Mouse (Mus musculus): Measurements from ENCODE around the gene Tex14. TPM values are rescaled to one million over a fixed set of nuclear protein-coding genes. Genes with fewer than 3 reads are reported as not detected.
"Not testable (repeated sequence)": the region's sequence is repeated elsewhere in the genome, so short reads cannot be mapped to it uniquely, and the experiment has no call there.

Tex14 gene
- polyA plus RNA-seq, 1 experiment from 2014 or later, result 0.45 TPM

DNA sequence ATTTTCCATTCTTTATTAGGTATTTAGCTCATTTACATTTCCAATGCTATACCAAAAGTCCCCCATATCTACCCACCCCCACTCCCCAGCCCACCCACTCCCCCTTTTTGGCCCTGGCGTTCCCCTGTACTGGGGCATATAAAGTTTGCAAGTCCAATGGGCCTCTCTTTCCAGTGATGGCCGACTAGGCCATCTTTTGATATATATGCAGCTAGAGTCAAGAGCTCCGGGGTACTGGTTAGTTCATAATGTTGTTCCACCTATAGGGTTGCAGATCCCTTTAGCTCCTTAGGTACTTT, 66.8 kb downstream of the Tex14 start:
- WGBS, result 0% methylated on average over 1 of the region's 3 CpGs
- H3K27ac ChIP-seq (ENCODE audit: low read depth, low read length); H3K4me2 ChIP-seq (ENCODE audit: low read depth); H3K9me3 ChIP-seq (ENCODE audit: control insufficient read depth, low read length); H3K4me3 ChIP-seq (ENCODE audit: low read depth, low read length); H3K36me3 ChIP-seq (ENCODE audit: control insufficient read depth, insufficient read depth, low read length); H3K9ac ChIP-seq (ENCODE audit: low read length); H3K4me1 ChIP-seq (ENCODE audit: control insufficient read depth, insufficient read depth, low read length); H3K27me3 ChIP-seq (ENCODE audit: control insufficient read depth, insufficient read depth, low read length); DNase-seq (ENCODE audit: low spot score): not testable (repeated sequence)
- peak; percentile 28 for ATAC-seq (ENCODE audit: insufficient read depth, low FRiP score, low TSS enrichment)

DNA sequence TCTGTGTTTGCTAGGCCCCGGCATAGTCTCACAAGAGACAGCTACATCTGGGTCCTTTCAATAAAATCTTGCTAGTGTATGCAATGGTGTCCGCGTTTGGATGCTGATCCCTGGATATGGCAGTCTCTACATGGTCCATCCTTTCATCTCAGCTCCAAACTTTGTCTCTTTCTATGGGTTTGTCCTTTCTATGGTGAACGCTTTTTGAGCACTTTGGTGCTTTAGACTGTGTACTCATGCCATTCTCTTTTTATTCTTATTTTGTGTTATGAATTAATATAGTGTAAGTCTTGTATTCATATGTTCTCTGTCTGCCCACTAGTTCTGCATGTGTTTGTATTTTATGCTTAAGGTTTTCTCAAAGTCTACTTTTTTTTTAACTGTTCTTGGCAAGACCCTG, 67.2 kb downstream of the Tex14 start:
- not testable (repeated sequence) for H3K4me2 ChIP-seq (ENCODE audit: low read depth); H3K4me1 ChIP-seq (ENCODE audit: control insufficient read depth, insufficient read depth, low read length); H3K9ac ChIP-seq (ENCODE audit: low read length); H3K9me3 ChIP-seq (ENCODE audit: control insufficient read depth, low read length); DNase-seq (ENCODE audit: low spot score); H3K4me3 ChIP-seq (ENCODE audit: low read depth, low read length); H3K27me3 ChIP-seq (ENCODE audit: control insufficient read depth, insufficient read depth, low read length); ATAC-seq (ENCODE audit: insufficient read depth, low FRiP score, low TSS enrichment); H3K27ac ChIP-seq (ENCODE audit: low read depth, low read length); H3K36me3 ChIP-seq (ENCODE audit: control insufficient read depth, insufficient read depth, low read length)
- WGBS, result 34% methylated on average over 3 of the region's 4 CpGs

DNA sequence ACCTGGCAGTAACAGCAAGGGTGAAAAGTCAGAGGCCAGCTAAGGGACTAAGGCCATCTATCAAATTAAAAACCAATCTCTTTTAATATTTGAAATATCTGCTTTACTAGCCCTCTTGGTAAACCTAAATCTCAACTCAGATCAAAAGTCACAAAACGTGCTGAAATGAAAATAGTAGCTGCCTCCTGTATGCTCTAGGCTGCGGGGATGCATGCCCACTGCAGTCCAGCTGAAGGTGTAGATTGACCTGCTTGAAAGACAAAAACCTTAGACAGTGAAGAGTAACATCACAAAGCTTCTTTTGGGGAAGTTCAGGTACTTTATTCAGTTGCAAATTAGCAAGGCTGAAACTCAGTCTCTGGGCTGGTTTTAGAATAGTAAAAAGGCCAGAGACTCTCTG, 74.3 kb downstream of the Tex14 start:
- 69% methylated on average over 2 of the region's 2 CpGs for WGBS
- ATAC-seq (ENCODE audit: insufficient read depth, low FRiP score, low TSS enrichment); H3K4me3 ChIP-seq (ENCODE audit: low read depth, low read length): not testable (repeated sequence)

DNA sequence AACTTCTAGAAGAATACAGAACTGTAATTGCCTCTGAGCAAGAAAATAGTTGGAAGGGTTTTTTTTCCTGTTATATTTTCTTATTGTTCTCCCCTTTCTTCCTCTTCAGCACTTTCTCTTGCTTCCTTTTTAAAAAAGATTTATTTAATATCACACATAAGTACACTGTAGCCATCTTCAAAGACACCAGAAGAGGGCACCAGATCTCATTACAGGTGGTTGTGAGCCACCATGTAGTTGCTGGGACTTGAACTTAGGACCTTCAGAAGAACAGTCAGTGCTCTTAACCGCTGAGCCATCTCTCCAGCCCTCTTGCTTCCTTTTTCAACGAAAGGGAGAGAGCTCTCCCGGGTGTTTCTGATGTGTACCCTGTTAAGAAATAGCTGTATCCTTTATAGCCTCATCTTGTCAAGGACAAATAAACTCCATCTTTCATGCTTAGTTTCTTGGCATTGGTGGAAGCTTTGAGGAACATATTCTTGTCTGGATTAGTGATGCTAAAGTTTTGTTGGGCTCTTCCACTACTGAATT, 79.0 kb downstream of the Tex14 start:
- H3K9me3 ChIP-seq (ENCODE audit: control insufficient read depth, low read length), result no peaks in the 10 kb centered on the region
- H3K4me2 ChIP-seq (ENCODE audit: low read depth), result no peak overlapping the region
- H3K36me3 ChIP-seq (ENCODE audit: control insufficient read depth, insufficient read depth, low read length), result no peaks in the 10 kb centered on the region
- no peak overlapping the region for H3K9ac ChIP-seq (ENCODE audit: low read length)
- ATAC-seq (ENCODE audit: insufficient read depth, low FRiP score, low TSS enrichment) (no peak), DNase-seq (ENCODE audit: low spot score) (no peak)
- H3K27ac ChIP-seq (ENCODE audit: low read depth, low read length), result no peak overlapping the region
- no peaks in the 10 kb centered on the region for H3K4me1 ChIP-seq (ENCODE audit: control insufficient read depth, insufficient read depth, low read length)
- no peaks in the 10 kb centered on the region for H3K27me3 ChIP-seq (ENCODE audit: control insufficient read depth, insufficient read depth, low read length)
- WGBS, result 76% methylated on average over 3 of the region's 3 CpGs
- H3K4me3 ChIP-seq (ENCODE audit: low read depth, low read length), result no peak overlapping the region

More for the DNA sequence above, 74.3 kb downstream of the Tex14 start:
- H3K36me3 ChIP-seq (ENCODE audit: control insufficient read depth, insufficient read depth, low read length); H3K4me2 ChIP-seq (ENCODE audit: low read depth); H3K4me1 ChIP-seq (ENCODE audit: control insufficient read depth, insufficient read depth, low read length); H3K27me3 ChIP-seq (ENCODE audit: control insufficient read depth, insufficient read depth, low read length); H3K9me3 ChIP-seq (ENCODE audit: control insufficient read depth, low read length); H3K9ac ChIP-seq (ENCODE audit: low read length); DNase-seq (ENCODE audit: low spot score); H3K27ac ChIP-seq (ENCODE audit: low read depth, low read length): not testable (repeated sequence)

DNA sequence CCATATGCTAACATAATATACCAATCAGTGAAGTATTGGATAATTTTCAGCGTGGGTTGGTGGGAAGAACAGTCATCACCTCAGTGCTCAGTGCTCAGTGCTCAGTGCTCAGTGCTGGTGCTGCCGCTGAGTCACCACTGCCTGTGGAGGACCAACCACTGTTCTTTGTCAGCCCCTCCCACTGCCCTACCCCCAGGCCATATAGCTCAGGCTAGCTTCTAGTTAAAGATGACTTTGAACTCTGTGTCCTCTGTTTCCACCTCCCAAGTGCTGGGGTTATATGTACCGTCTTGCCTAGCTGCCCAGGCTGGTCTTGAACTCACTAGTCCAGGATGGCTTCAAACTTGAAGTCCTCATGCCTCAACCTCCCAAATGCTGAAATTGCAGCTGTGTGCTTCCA, 84.1 kb downstream of the Tex14 start:
- Histone ChIP-seq H3K9me3 (ENCODE audit: control insufficient read depth, low read length) (no peaks in the 10 kb centered on the region), H3K9ac (ENCODE audit: low read length) (no peak overlapping the region), H3K27me3 (ENCODE audit: control insufficient read depth, insufficient read depth, low read length) (no peaks in the 10 kb centered on the region), H3K4me2 (ENCODE audit: low read depth) (no peak overlapping the region), H3K4me3 (ENCODE audit: low read depth, low read length) (no peak overlapping the region), H3K36me3 (ENCODE audit: control insufficient read depth, insufficient read depth, low read length) (no peaks in the 10 kb centered on the region), H3K4me1 (ENCODE audit: control insufficient read depth, insufficient read depth, low read length) (no peaks in the 10 kb centered on the region), H3K27ac (ENCODE audit: low read depth, low read length) (no peak overlapping the region)
- DNase-seq (ENCODE audit: low spot score), result no peak
- WGBS, result 79% methylated on average over 3 of the region's 3 CpGs
- ATAC-seq (ENCODE audit: insufficient read depth, low FRiP score, low TSS enrichment), result no peak

DNA sequence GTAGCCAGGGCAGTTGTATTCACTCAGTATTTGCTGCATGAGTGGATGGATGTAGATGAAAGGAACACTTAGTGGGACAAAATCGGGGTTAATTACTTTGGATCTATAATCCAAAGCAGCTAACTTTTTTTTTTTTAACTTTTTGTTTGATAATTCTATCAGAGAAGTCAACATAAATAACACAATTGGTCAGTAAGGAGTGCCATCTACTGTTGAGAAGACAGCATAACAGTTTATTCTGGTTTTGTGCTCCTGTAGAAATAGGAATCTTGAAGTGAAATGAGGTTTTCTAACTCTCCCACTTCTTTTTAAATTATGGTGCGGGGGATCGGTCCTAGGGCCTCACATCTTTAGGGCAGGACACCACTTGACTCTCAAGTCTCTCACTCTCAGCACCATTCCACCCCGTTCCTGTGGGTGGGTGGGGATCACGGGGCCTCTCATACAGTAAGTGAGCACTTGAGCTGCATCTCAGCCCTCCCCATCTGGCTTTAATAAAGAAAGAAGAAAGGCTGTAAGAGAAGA, 99.9 kb downstream of the Tex14 start:
- no peaks in the 10 kb centered on the region for H3K36me3 ChIP-seq (ENCODE audit: control insufficient read depth, insufficient read depth, low read length)
- H3K27ac ChIP-seq (ENCODE audit: low read depth, low read length), result no peak overlapping the region
- no peaks in the 10 kb centered on the region for H3K9me3 ChIP-seq (ENCODE audit: control insufficient read depth, low read length)
- no peaks in the 10 kb centered on the region for H3K27me3 ChIP-seq (ENCODE audit: control insufficient read depth, insufficient read depth, low read length)
- DNase-seq (ENCODE audit: low spot score), result no peak
- no peak for ATAC-seq (ENCODE audit: insufficient read depth, low FRiP score, low TSS enrichment)
- H3K4me2 ChIP-seq (ENCODE audit: low read depth), result no peak overlapping the region
- no peak overlapping the region for H3K4me3 ChIP-seq (ENCODE audit: low read depth, low read length)
- H3K9ac ChIP-seq (ENCODE audit: low read length), result no peak overlapping the region
- WGBS, result 58% methylated on average over 5 of the region's 5 CpGs
- no peaks in the 10 kb centered on the region for H3K4me1 ChIP-seq (ENCODE audit: control insufficient read depth, insufficient read depth, low read length)

DNA sequence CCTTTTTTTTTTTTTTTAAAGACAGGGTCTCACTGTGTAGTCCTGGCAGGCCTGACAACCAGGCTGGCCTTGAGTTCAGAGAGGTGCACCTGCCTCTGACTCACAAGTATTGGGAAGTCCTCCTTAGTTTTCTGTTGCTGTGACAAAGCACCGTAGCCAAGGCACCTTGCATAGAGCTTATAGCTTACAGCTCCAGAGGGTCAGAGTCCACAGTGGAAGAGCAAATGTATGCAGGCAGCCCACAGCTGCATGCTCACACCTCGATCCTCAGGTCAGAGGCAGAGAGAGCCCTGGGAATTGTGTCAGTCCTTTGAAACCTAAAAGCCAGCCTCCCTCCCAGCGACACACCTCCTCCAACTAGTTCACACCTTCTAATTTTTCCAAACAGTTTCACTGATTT, 101.6 kb downstream of the Tex14 start:
- ATAC-seq (ENCODE audit: insufficient read depth, low FRiP score, low TSS enrichment) (no peak), DNase-seq (ENCODE audit: low spot score) (no peak)
- H3K27ac ChIP-seq (ENCODE audit: low read depth, low read length), result no peak overlapping the region
- H3K4me2 ChIP-seq (ENCODE audit: low read depth), result no peak overlapping the region
- no peaks in the 10 kb centered on the region for H3K36me3 ChIP-seq (ENCODE audit: control insufficient read depth, insufficient read depth, low read length)
- no peaks in the 10 kb centered on the region for H3K4me1 ChIP-seq (ENCODE audit: control insufficient read depth, insufficient read depth, low read length)
- 78% methylated on average over 3 of the region's 3 CpGs for WGBS
- H3K9me3 ChIP-seq (ENCODE audit: control insufficient read depth, low read length), result no peaks in the 10 kb centered on the region
- no peak overlapping the region for H3K4me3 ChIP-seq (ENCODE audit: low read depth, low read length)
- no peak overlapping the region for H3K9ac ChIP-seq (ENCODE audit: low read length)
- no peaks in the 10 kb centered on the region for H3K27me3 ChIP-seq (ENCODE audit: control insufficient read depth, insufficient read depth, low read length)

DNA sequence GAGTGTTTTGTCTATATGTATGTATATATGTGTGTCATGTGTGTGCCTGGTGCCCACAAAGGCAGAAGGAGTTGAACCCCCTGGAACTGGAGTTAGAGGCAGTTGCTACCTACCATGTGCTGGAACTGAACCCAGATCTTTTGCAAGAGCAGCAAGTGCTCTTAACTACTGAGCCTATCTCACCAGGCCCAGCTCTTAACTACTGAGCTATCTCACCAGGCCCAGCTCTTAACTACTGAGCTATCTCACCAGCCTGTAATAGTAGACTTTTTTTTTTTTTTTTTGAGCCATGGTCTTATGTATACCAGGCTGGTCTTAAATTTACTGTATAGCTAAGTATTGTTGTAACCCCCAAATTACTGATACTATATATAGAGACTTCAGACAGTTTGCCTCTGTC, 102.2 kb downstream of the Tex14 start:
- Histone ChIP-seq H3K9ac (ENCODE audit: low read length) (no peak overlapping the region), H3K4me1 (ENCODE audit: control insufficient read depth, insufficient read depth, low read length) (no peaks in the 10 kb centered on the region), H3K9me3 (ENCODE audit: control insufficient read depth, low read length) (no peaks in the 10 kb centered on the region), H3K27me3 (ENCODE audit: control insufficient read depth, insufficient read depth, low read length) (no peaks in the 10 kb centered on the region), H3K4me2 (ENCODE audit: low read depth) (no peak overlapping the region), H3K27ac (ENCODE audit: low read depth, low read length) (no peak overlapping the region), H3K36me3 (ENCODE audit: control insufficient read depth, insufficient read depth, low read length) (no peaks in the 10 kb centered on the region), H3K4me3 (ENCODE audit: low read depth, low read length) (no peak overlapping the region)
- no peak for DNase-seq (ENCODE audit: low spot score)
- no peak for ATAC-seq (ENCODE audit: insufficient read depth, low FRiP score, low TSS enrichment)

DNA sequence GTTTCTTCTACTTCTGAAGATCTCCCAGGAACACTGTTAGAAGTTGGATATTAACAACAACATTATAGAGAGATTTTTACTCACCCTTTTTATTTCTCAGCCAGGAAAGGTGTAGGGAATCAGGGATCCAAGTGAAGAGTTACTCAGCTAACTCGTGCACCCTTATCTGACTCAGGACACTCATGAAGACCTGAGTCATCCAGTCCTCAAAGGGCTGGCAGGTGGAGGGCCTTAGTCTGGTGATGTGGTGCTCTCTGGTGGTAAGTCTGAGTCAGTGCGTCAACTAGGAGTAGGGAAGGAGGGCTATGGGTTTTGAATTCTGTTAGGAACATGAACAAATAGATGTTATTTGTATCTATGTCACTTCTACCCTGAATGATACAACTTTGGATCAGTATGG, 114.4 kb downstream of the Tex14 start:
- peak; percentile 40 for DNase-seq (ENCODE audit: low spot score)
- no peak for ATAC-seq (ENCODE audit: insufficient read depth, low FRiP score, low TSS enrichment)
- WGBS, result 11% methylated on average over 2 of the region's 2 CpGs

More for the DNA sequence above, 114.4 kb downstream of the Tex14 start:
- no peak overlapping the region for H3K4me2 ChIP-seq (ENCODE audit: low read depth)
- no peak overlapping the region for H3K4me3 ChIP-seq (ENCODE audit: low read depth, low read length)
- H3K27me3 ChIP-seq (ENCODE audit: control insufficient read depth, insufficient read depth, low read length), result no peaks in the 10 kb centered on the region
- no peak overlapping the region for H3K27ac ChIP-seq (ENCODE audit: low read depth, low read length)
- H3K9me3 ChIP-seq (ENCODE audit: control insufficient read depth, low read length), result no peaks in the 10 kb centered on the region
- H3K4me1 ChIP-seq (ENCODE audit: control insufficient read depth, insufficient read depth, low read length), result no peaks in the 10 kb centered on the region
- no peak overlapping the region for H3K9ac ChIP-seq (ENCODE audit: low read length)
- H3K36me3 ChIP-seq (ENCODE audit: control insufficient read depth, insufficient read depth, low read length), result no peaks in the 10 kb centered on the region
